Mouse (Mus musculus) ES-Bruce4 (cell line): ENCODE results near the gene Tssk3. TPM values are rescaled to one million over a fixed set of nuclear protein-coding genes. Genes with fewer than 3 reads are reported as not detected.
A peak's percentile ranks its signal among the peaks of the same experiment; 100 is the strongest.

Source experiments
- H3K27ac ChIP-seq: 2 replicates; pipeline ENCODE4 v1.5.1; 2012; ENCODE audit warnings: low read length, inconsistent platforms; ENCODE audit not compliant: insufficient read depth
- H3K27me3 ChIP-seq: 2 replicates; pipeline ENCODE4 v1.6.1; 2012; ENCODE audit warnings: mild to moderate bottlenecking, low read length, inconsistent platforms; ENCODE audit not compliant: control insufficient read depth, poor library complexity, insufficient read depth, severe bottlenecking
- H3K36me3 ChIP-seq: 2 replicates; pipeline ENCODE4 v1.6.1; 2012; ENCODE audit warnings: inconsistent platforms, mild to moderate bottlenecking, low read length, moderate library complexity; ENCODE audit not compliant: control insufficient read depth, poor library complexity, insufficient read depth, severe bottlenecking
- H3K4me1 ChIP-seq: one replicate; pipeline ENCODE4 v1.8.1; 2011; ENCODE audit warnings: low read length; ENCODE audit not compliant: control insufficient read depth, insufficient read depth
- H3K4me3 ChIP-seq: 2 replicates; pipeline ENCODE4 v1.5.1; 2011; ENCODE audit warnings: low read depth, mild to moderate bottlenecking, low read length
- H3K9ac ChIP-seq: 2 replicates; pipeline ENCODE4 v1.6.1; 2012; ENCODE audit warnings: low read depth, mild to moderate bottlenecking, inconsistent platforms; ENCODE audit not compliant: poor library complexity, severe bottlenecking
- H3K9me3 ChIP-seq: replicated peaks from 2 replicates; pipeline ENCODE4 v1.6.1; 2012; ENCODE audit warnings: mild to moderate bottlenecking, low read length, inconsistent platforms; ENCODE audit not compliant: control insufficient read depth, poor library complexity, insufficient read depth, severe bottlenecking
- CTCF ChIP-seq: IDR thresholded peaks from one replicate; pipeline ENCODE4 v1.8.1; 2011; ENCODE audit warnings: low read depth, low read length
- EP300 ChIP-seq: IDR thresholded peaks from 2 replicates; pipeline ENCODE4 v1.6.1; 2011; ENCODE audit warnings: low read depth, low read length; ENCODE audit not compliant: insufficient read depth
- POLR2A ChIP-seq: IDR thresholded peaks from one replicate; pipeline ENCODE4 v1.8.1; 2011; ENCODE audit warnings: low read length; ENCODE audit not compliant: insufficient read depth
- polyA plus RNA-seq: library from polyadenylated mRNA; stranded (reverse); fragments of >200 nt; gene quantifications from 2 replicates; pipeline ENCODE4 v1.2.4, GENCODE M21; 2011; ENCODE audit warnings: low read depth; ENCODE audit not compliant: missing spikeins, insufficient read depth, insufficient read length

The Tssk3 gene
- polyA plus RNA-seq, 1 experiment: not detected

DNA sequence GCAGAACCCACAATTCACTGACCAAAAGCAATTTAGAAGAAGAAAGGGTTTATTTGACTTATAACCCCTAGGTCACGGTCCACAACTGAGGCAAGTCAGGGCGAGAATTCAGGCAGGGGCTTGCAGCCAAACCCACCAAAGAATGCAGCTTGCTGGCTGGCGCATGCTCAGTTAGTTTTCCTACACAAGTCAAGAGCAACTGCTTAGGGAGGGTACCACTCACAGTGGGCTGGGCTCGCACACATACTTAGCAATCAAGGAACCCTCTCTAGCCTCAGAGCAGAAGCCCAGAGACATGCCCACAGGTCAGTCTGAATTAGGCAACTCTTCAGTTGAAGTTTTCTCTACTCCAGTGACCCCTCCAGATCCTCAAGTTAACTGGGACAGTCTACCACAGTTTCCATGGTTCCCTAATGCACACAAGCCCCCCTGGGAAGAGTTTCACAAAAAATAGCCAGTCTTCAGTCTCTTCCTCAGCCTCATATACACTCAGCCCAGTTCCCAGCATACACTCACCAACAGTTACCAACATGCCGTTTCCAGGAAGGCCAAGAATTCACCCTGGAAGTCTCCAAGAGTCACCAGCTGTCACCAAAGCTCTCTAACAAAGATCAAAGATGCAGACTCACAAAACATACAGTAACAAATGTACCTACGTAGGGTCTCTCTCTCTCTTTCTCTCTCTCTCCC lies 20.0 kb upstream of the Tssk3 start:
- Histone ChIP-seq H3K9ac (no peak overlapping the region), H3K27ac (no peak overlapping the region), H3K9me3 (no peaks in the 10 kb centered on the region), H3K4me1 (peaks cover 4% of the 10 kb centered on the region), H3K4me3 (no peak overlapping the region), H3K27me3 (no peaks in the 10 kb centered on the region), H3K36me3 (peaks cover 7% of the 10 kb centered on the region; the same call in 1 of the 2 replicates)
- TF ChIP-seq POLR2A: no peak
- TF ChIP-seq EP300: no peak
- TF ChIP-seq CTCF: no peak

GRCm38 (mm10) chr4:129509650-129510049 lies 18.8 kb upstream of the Tssk3 start:
- TF ChIP-seq CTCF: no peak
- no peak for TF ChIP-seq POLR2A
- no peak for TF ChIP-seq EP300
- no peak overlapping the region for H3K4me3 ChIP-seq
- H3K9me3 ChIP-seq: no peaks in the 10 kb centered on the region
- peaks cover 4% of the 10 kb centered on the region for H3K4me1 ChIP-seq
- no peak overlapping the region for H3K9ac ChIP-seq
- no peak overlapping the region for H3K27ac ChIP-seq
- no peaks in the 10 kb centered on the region for H3K27me3 ChIP-seq
- no peaks in the 10 kb centered on the region for H3K36me3 ChIP-seq

- H3K27ac ChIP-seq: no peak overlapping the region
These were observed 18.2 kb upstream of the Tssk3 start for GRCm38 (mm10) chr4:129508834-129509600.

DNA sequence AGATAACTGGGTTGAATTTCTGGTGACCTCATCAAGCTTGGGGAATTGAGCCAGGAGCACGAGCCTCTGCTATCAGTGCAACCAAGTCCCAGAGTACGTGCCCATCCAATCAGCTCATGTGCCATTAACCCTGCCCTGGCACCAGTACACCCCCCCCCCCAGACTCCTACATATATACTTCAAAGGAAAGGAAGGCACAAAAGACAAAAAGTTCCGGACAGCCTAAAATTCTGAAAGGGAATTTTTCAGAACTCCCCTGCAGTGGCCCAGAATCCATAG lies 17.4 kb upstream of the Tssk3 start:
- Histone ChIP-seq H3K27ac (no peak overlapping the region), H3K36me3 (no peaks in the 10 kb centered on the region), H3K9ac (no peak overlapping the region), H3K27me3 (no peaks in the 10 kb centered on the region), H3K9me3 (no peaks in the 10 kb centered on the region), H3K4me1 (peaks cover 8% of the 10 kb centered on the region), H3K4me3 (no peak overlapping the region)
- TF ChIP-seq CTCF (no peak), POLR2A (no peak), EP300 (no peak)

More at GRCm38 (mm10) chr4:129508834-129509600, 18.2 kb upstream of the Tssk3 start:
- H3K9me3 ChIP-seq: no peaks in the 10 kb centered on the region
- H3K36me3 ChIP-seq: no peaks in the 10 kb centered on the region
- H3K27me3 ChIP-seq: no peaks in the 10 kb centered on the region
- H3K4me3 ChIP-seq: no peak overlapping the region
- H3K9ac ChIP-seq: 0 out of 2 replicates have a peak overlapping the region, but pooled peaks have one; percentile 5
- H3K4me1 ChIP-seq: peaks cover 8% of the 10 kb centered on the region
- TF ChIP-seq POLR2A (no peak), CTCF (no peak), EP300 (no peak)

- no peak overlapping the region for H3K27ac ChIP-seq
- no peaks in the 10 kb centered on the region for H3K27me3 ChIP-seq
- TF ChIP-seq CTCF (no peak), EP300 (no peak), POLR2A (no peak)
- H3K9me3 ChIP-seq: no peaks in the 10 kb centered on the region
- no peak overlapping the region for H3K9ac ChIP-seq
- H3K4me1 ChIP-seq: peaks cover 8% of the 10 kb centered on the region
- H3K36me3 ChIP-seq: no peaks in the 10 kb centered on the region
- no peak overlapping the region for H3K4me3 ChIP-seq
These were observed 16.8 kb upstream of the Tssk3 start for GRCm38 (mm10) chr4:129507434-129508236.

- Histone ChIP-seq H3K27me3 (no peaks in the 10 kb centered on the region), H3K27ac (no peak overlapping the region), H3K4me1 (peaks cover 14% of the 10 kb centered on the region), H3K9ac (no peak overlapping the region), H3K36me3 (no peaks in the 10 kb centered on the region), H3K4me3 (no peak overlapping the region), H3K9me3 (no peaks in the 10 kb centered on the region)
- TF ChIP-seq POLR2A (no peak), EP300 (no peak), CTCF (no peak)
These were observed 14.7 kb upstream of the Tssk3 start for GRCm38 (mm10) chr4:129505511-129505910.
